Mouse (Mus musculus) testis, adult 2 months (tissue): ENCODE measurements at regions not wholly inside any gene's neighbourhood (a gene's known extent, or its start where the extent isn't known, plus 50 kb on each side); places are given as distances from the start of the nearest gene placed in this dataset.

ENCODE experiments used
- CTCF ChIP-seq: fragments of 200-500 bp; IDR thresholded peaks from 2 replicates; pipeline ENCODE4 v1.5.1; 2012; ENCODE audit warnings: low read depth, mild to moderate bottlenecking, inconsistent platforms, low read length, moderate library complexity; ENCODE audit not compliant: control insufficient read depth, insufficient read depth, insufficient replicate concordance
- POLR2A ChIP-seq: fragments of 200-500 bp; IDR thresholded peaks from 2 replicates; pipeline ENCODE4 v1.6.1; 2012; ENCODE audit warnings: low read depth, mild to moderate bottlenecking, inconsistent platforms, low read length, moderate library complexity; ENCODE audit not compliant: control insufficient read depth

GRCm38 (mm10) chr1:166924126-166924525 lies 77.1 kb upstream of the Fam78b start:
- no peak for TF ChIP-seq CTCF
- TF ChIP-seq POLR2A: no peak
